Mouse (Mus musculus): ENCODE measurements around the gene Six3. TPM values are rescaled to one million over a fixed set of nuclear protein-coding genes. Genes with fewer than 3 reads are reported as not detected.

Six3 gene
- polyA plus RNA-seq, 1 experiment from 2014 or later = not detected

- H3K4me2 ChIP-seq (replicated peaks; ENCODE audit: low read depth) = peak overlapping the region; percentile 38
- ATAC-seq (ENCODE audit: low FRiP score, low TSS enrichment) = peak; percentile 76; the same call in 1 of the 2 replicates
- peak; percentile 85 for TF ChIP-seq CTCF (IDR thresholded peaks at IDR 0.05; ENCODE audit: low read depth)
- TF ChIP-seq EP300 (optimal IDR thresholded peaks at IDR 0.05) = no peak
- 4% methylated on average over 20 of the region's 20 CpGs for WGBS
- DNase-seq (ENCODE audit: low spot score) = peak; percentile 70
- no peaks in the 10 kb centered on the region for H3K27me3 ChIP-seq (ENCODE audit: control insufficient read depth, insufficient read depth, low read length)
- no peaks in the 10 kb centered on the region for H3K36me3 ChIP-seq (ENCODE audit: control insufficient read depth, insufficient read depth, low read length)
- H3K9ac ChIP-seq (ENCODE audit: low read length) = no peak overlapping the region
- peak overlapping the region; percentile 20; the same call in 1 of the 2 replicates for H3K4me3 ChIP-seq (ENCODE audit: low read depth, low read length)
- H3K27ac ChIP-seq (replicated peaks) = no peak overlapping the region
- no peaks in the 10 kb centered on the region for H3K4me1 ChIP-seq (replicated peaks; ENCODE audit: control insufficient read depth, insufficient read depth)
- H3K9me3 ChIP-seq (ENCODE audit: control insufficient read depth, low read length) = no peaks in the 10 kb centered on the region
These were observed 51.4 kb downstream of the Six3 start for GRCm38 (mm10) chr17:85664618-85665320.

Other genes with a start within 250 kb of the Six3 start
- gene Six2, start 74.7 kb downstream of the Six3 start, polyA plus RNA-seq (2015; fragmentation: Nextera tagmentation; extraction: Ambion mirVana) = 2.6 and 4.0 TPM in 2 replicates

All from stomach, postnatal 0 days (tissue).